Mouse (Mus musculus) kidney, adult 2 months (tissue): Measurements from ENCODE around the gene Apoa1.

Experiments
- CTCF ChIP-seq: fragments of 200-500 bp; conservative IDR thresholded peaks from 2 replicates; pipeline ENCODE4 v1.5.1; 2011; ENCODE audit warnings: low read depth, mild to moderate bottlenecking, control low read depth, low read length, moderate library complexity, mixed read lengths; ENCODE audit not compliant: insufficient read depth, insufficient read length
- POLR2A ChIP-seq: fragments of 200-500 bp; IDR thresholded peaks from one replicate; pipeline ENCODE4 v1.6.1; 2011; ENCODE audit warnings: low read depth, low read length, control low read depth

GRCm38 (mm10) chr9:46192642-46193041 is 35.7 kb upstream of the Apoa1 start:
- TF ChIP-seq CTCF (no peak), POLR2A (no peak)
